Mouse (Mus musculus) limb, embryonic 13.5 days (tissue): ENCODE data around the gene Osbpl10. TPM values are rescaled to one million over a fixed set of nuclear protein-coding genes. Genes with fewer than 3 reads are reported as not detected.

ENCODE experiments used
- ATAC-seq: fragments of 200-750 bp; cut with Nextera tagmentation; 2 replicates; pipeline ENCODE4 v1.8.0; 2017; ENCODE audit warnings: low read depth, moderate number of reproducible peaks, moderate TSS enrichment; ENCODE audit not compliant: low FRiP score
- H3K27ac ChIP-seq: fragments of 300-500 bp; sonication (generic); 2 replicates; pipeline ENCODE4 v1.5.1; 2015; ENCODE audit warnings: inconsistent platforms, mild to moderate bottlenecking, moderate library complexity
- H3K27me3 ChIP-seq: fragments of 300-500 bp; sonication (generic); 2 replicates; pipeline ENCODE4 v1.6.1; 2015; ENCODE audit warnings: mild to moderate bottlenecking, inconsistent platforms
- H3K36me3 ChIP-seq: fragments of 300-500 bp; sonication (generic); 2 replicates; pipeline ENCODE4 v1.6.1; 2015; ENCODE audit warnings: inconsistent platforms, mild to moderate bottlenecking, moderate library complexity
- H3K4me1 ChIP-seq: fragments of 300-500 bp; sonication (generic); 2 replicates; pipeline ENCODE4 v1.6.1; 2015; ENCODE audit warnings: inconsistent platforms
- H3K4me2 ChIP-seq: fragments of 300-500 bp; sonication (generic); replicated peaks from 2 replicates; pipeline ENCODE4 v1.6.1; 2015; ENCODE audit warnings: inconsistent platforms, mild to moderate bottlenecking, moderate library complexity
- H3K4me3 ChIP-seq: fragments of 300-500 bp; sonication (generic); 2 replicates; pipeline ENCODE4 v1.5.1; 2015; ENCODE audit warnings: moderate library complexity, mild to moderate bottlenecking, inconsistent platforms
- H3K9ac ChIP-seq: fragments of 300-500 bp; sonication (generic); 2 replicates; pipeline ENCODE4 v1.6.1; 2015; ENCODE audit warnings: mild to moderate bottlenecking, inconsistent platforms
- H3K9me3 ChIP-seq: fragments of 300-500 bp; sonication (generic); 2 replicates; pipeline ENCODE4 v1.6.1; 2016; ENCODE audit warnings: inconsistent platforms
- WGBS: fragments of 180-500 bp; shearing (Covaris S2); methylation state at CpG from one replicate; pipeline ENCODE4 v1.1.7; 2015; 5-methylcytosine and 5-hydroxymethylcytosine counted together
- polyA plus RNA-seq: library from polyadenylated mRNA; unstranded; fragments of >200 nt; fragmentation: Nextera tagmentation; extraction: Ambion mirVana; gene quantifications from 2 replicates; pipeline ENCODE4 v1.2.1, GENCODE M21; 2015

Osbpl10 gene
- polyA plus RNA-seq, 1 experiment from 2014 or later: 2.8 TPM

DNA sequence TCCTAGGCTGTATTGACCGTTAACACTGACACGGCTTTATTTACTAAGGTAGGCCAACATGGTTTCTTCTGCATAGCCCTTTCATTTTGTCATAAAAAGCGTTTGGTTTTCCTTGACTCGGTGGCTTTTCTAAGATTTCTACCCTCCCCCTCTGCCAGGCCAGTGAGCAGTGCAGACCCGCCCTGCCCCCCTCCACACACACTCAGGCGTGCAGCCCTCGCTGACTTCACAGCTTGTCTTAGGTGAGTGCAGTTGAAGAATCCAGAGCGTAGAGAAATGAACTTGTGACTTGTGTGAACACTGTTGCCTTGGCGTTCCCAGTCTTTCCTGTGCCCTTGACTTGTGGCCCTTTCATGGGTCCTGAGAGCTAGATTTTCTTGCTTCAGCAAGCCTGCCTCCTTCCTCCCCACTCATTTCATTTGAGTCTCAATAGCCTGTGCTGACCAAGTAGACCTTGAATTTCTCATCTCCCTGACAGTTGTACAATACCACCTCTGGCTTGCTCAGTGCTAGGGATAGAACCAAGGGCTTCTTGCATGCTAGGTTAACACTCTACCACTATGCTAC lies 212.1 kb downstream of the Osbpl10 start:
- H3K27me3 ChIP-seq: no peaks in the 10 kb centered on the region
- no peak for ATAC-seq
- no peak overlapping the region for H3K4me2 ChIP-seq
- H3K4me3 ChIP-seq: no peak overlapping the region
- no peaks in the 10 kb centered on the region for H3K9me3 ChIP-seq
- no peak overlapping the region for H3K9ac ChIP-seq
- no peaks in the 10 kb centered on the region for H3K36me3 ChIP-seq
- H3K4me1 ChIP-seq: peaks cover 37% of the 10 kb centered on the region
- H3K27ac ChIP-seq: no peak overlapping the region
- 31% methylated on average over 9 of the region's 9 CpGs for WGBS

- no peak for ATAC-seq
- Histone ChIP-seq H3K27ac (no peak overlapping the region), H3K9ac (no peak overlapping the region), H3K9me3 (no peaks in the 10 kb centered on the region), H3K4me3 (no peak overlapping the region), H3K27me3 (no peaks in the 10 kb centered on the region), H3K4me2 (no peak overlapping the region), H3K36me3 (no peaks in the 10 kb centered on the region), H3K4me1 (peaks cover 38% of the 10 kb centered on the region)
- WGBS: 83% methylated on average over 3 of the region's 3 CpGs
Observed at GRCm38 (mm10) chr9:115192890-115193289, 214.5 kb downstream of the Osbpl10 start.

- Histone ChIP-seq H3K9me3 (no peaks in the 10 kb centered on the region), H3K27ac (no peak overlapping the region), H3K4me2 (no peak overlapping the region), H3K4me3 (no peak overlapping the region), H3K27me3 (no peaks in the 10 kb centered on the region), H3K4me1 (peaks cover 18% of the 10 kb centered on the region), H3K36me3 (no peaks in the 10 kb centered on the region), H3K9ac (no peak overlapping the region)
- 69% methylated on average over 7 of the region's 7 CpGs for WGBS
- no peak for ATAC-seq
Observed at GRCm38 (mm10) chr9:115197082-115197481, 218.7 kb downstream of the Osbpl10 start.

DNA sequence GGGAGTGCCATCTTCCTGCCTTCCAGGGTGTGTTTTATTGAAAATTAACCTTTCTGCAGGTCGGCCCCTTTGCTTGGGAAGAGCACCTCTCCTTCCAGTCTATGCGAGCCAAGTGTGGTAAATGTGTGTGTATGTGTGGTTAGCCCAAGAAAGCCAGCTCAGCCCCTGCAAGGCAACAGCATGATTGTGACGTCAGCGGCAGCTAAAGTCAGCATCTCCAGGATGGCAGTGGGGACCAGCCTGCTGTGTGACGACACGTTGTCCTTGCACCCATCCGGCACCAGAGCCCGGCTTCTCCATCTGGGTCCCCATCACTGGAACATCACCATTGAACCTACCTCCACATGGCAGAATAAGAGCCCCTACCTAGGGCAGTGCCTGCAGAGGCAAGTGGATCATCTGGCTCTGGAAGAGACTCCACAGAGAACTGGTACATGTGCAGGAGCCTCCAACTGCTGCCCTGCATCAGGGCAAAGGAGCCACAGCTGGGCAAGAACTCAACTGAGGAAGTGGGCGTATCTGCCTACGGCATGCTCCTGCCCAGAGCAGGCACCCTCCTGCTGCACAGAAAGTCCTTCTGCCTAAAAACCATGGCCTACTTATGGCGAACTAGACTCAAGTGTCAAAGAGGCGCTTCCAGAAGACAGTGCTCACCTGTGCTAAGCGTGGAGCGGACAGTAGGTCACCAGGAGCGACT lies 221.9 kb downstream of the Osbpl10 start:
- no peak overlapping the region for H3K4me2 ChIP-seq
- peaks cover 21% of the 10 kb centered on the region for H3K4me1 ChIP-seq
- ATAC-seq: no peak
- no peaks in the 10 kb centered on the region for H3K27me3 ChIP-seq
- H3K36me3 ChIP-seq: no peaks in the 10 kb centered on the region
- H3K9ac ChIP-seq: no peak overlapping the region
- no peak overlapping the region for H3K27ac ChIP-seq
- WGBS: 93% methylated on average over 15 of the region's 15 CpGs
- no peak overlapping the region for H3K4me3 ChIP-seq
- no peaks in the 10 kb centered on the region for H3K9me3 ChIP-seq

- Histone ChIP-seq H3K4me1 (peaks cover 25% of the 10 kb centered on the region), H3K4me3 (no peak overlapping the region), H3K27ac (no peak overlapping the region), H3K27me3 (no peaks in the 10 kb centered on the region), H3K9ac (no peak overlapping the region), H3K36me3 (no peaks in the 10 kb centered on the region), H3K9me3 (no peaks in the 10 kb centered on the region), H3K4me2 (no peak overlapping the region)
- 87% methylated on average over 6 of the region's 6 CpGs for WGBS
- ATAC-seq: no peak
Observed at GRCm38 (mm10) chr9:115201264-115201663, 222.9 kb downstream of the Osbpl10 start.

DNA sequence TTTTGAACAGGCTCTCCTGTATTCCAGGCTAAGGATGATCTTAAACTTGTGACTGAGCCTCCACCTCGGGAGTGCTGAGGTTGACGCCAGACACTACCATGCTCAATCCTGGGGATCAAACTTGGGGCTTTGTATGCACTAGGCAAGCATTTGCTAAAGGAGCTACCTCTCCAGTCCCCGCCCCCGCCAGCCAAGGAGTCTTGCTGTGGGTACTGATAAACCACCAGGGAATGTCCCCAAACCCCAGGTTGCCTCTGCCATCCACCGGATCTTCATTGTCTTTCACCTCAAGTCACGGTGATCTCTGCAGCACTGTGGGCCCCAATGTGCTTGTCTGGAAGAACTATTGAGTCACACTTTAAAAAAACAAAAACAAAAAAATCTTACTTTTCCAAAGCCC lies 224.8 kb downstream of the Osbpl10 start:
- Histone ChIP-seq H3K27me3 (no peaks in the 10 kb centered on the region), H3K4me1 (peaks cover 17% of the 10 kb centered on the region), H3K4me2 (no peak overlapping the region), H3K27ac (no peak overlapping the region), H3K36me3 (peaks cover 3% of the 10 kb centered on the region; the same call in 1 of the 2 replicates), H3K4me3 (no peak overlapping the region), H3K9me3 (no peaks in the 10 kb centered on the region), H3K9ac (no peak overlapping the region)
- WGBS: 67% methylated on average over 6 of the region's 6 CpGs
- ATAC-seq: no peak

DNA sequence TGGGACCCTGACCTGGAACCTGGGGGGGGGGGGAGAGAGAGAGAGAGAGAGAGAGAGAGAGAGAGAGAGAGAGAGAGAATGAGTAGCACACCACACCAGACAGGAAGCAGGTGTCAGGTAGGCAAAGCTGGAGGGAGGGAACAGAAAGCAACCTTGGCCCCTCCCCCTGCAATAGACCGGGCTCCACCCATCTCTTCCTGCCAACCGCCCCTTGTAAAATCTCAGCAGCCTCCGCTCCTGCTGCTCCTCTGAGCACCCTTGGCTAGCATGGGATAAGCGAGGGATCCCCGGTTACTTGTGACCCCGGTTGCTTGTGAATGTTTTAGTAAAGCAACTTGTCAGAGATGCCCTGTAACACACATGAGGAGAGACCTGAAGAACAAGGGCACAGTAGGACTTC lies 227.1 kb downstream of the Osbpl10 start:
- WGBS: 2% methylated on average over 6 of the region's 6 CpGs
- no peak for ATAC-seq
- Histone ChIP-seq H3K4me2 (peak overlapping the region; percentile 54), H3K27me3 (no peaks in the 10 kb centered on the region), H3K4me3 (0 out of 2 replicates have a peak overlapping the region, but pooled peaks have one; percentile 14), H3K9me3 (no peaks in the 10 kb centered on the region), H3K36me3 (peaks cover 6% of the 10 kb centered on the region; the same call in 1 of the 2 replicates), H3K4me1 (peaks cover 20% of the 10 kb centered on the region), H3K9ac (no peak overlapping the region), H3K27ac (no peak overlapping the region)

- H3K27me3 ChIP-seq: no peaks in the 10 kb centered on the region
- ATAC-seq: no peak
- no peak overlapping the region for H3K27ac ChIP-seq
- H3K4me1 ChIP-seq: peaks cover 25% of the 10 kb centered on the region
- no peak overlapping the region for H3K4me3 ChIP-seq
- 67% methylated on average over 5 of the region's 5 CpGs for WGBS
- H3K4me2 ChIP-seq: no peak overlapping the region
- H3K9me3 ChIP-seq: no peaks in the 10 kb centered on the region
- peaks cover 6% of the 10 kb centered on the region; the same call in 1 of the 2 replicates for H3K36me3 ChIP-seq
- H3K9ac ChIP-seq: no peak overlapping the region
Observed at GRCm38 (mm10) chr9:115206219-115206618, 227.8 kb downstream of the Osbpl10 start.

GRCm38 (mm10) chr9:115209737-115210136 lies 231.4 kb downstream of the Osbpl10 start:
- ATAC-seq: no peak
- WGBS: 83% methylated on average over 7 of the region's 7 CpGs
- H3K4me3 ChIP-seq: no peak overlapping the region
- H3K4me2 ChIP-seq: no peak overlapping the region
- no peak overlapping the region for H3K27ac ChIP-seq
- peaks cover 6% of the 10 kb centered on the region; the same call in 1 of the 2 replicates for H3K36me3 ChIP-seq
- no peak overlapping the region for H3K9ac ChIP-seq
- 0 out of 2 replicates have a peak, but pooled peaks cover 5% of the 10 kb centered on the region for H3K9me3 ChIP-seq
- no peaks in the 10 kb centered on the region for H3K27me3 ChIP-seq
- peaks cover 28% of the 10 kb centered on the region for H3K4me1 ChIP-seq

DNA sequence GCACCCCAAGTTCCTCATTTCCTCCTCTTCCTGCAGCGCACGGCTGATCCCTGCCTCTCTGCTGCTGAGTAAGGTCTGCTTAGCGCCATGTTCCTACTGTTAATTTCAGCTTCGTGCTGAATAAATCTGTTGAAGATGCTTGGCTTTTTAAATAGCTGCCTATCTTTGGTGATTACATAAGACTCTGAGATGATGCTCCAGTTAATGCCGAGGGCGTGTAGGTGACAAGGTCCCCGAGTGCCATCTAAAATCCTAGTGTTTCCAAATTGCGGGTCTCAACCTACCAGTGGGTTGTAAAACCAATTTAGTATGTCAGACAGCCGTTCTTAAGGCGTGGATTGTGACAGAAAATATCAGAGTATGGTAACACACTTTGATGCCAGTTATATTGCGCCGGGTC lies 232.2 kb downstream of the Osbpl10 start:
- 76% methylated on average over 12 of the region's 12 CpGs for WGBS

DNA sequence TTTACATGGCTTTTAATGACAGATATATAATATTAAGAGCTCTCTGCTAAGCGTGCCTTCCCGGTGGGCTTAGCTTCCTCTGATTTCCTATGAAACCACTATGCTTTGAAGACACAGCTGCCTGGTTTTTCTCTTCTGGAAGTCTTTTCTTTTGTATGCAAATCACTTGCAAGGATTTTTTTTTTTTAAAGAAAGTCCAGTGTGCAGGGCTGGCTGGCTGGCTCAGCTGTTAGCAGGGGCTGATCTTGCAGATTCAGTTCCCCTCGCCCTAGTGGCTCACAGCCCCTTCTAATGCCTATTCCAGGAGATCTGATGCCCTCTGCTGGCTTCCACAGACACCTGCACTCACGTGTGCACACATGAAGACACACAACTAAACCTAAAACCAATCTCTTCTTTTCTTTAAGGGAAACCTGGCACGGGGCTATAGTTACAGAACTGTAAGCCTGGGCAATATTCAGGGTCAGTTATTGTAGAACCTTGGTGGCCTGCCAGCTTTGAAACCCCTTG lies 235.4 kb downstream of the Osbpl10 start:
- Histone ChIP-seq H3K4me2 (no peak overlapping the region), H3K4me1 (peaks cover 31% of the 10 kb centered on the region), H3K4me3 (no peak overlapping the region), H3K36me3 (no peaks in the 10 kb centered on the region), H3K27ac (no peak overlapping the region), H3K27me3 (no peaks in the 10 kb centered on the region), H3K9me3 (0 out of 2 replicates have a peak, but pooled peaks cover 5% of the 10 kb centered on the region), H3K9ac (no peak overlapping the region)
- no peak for ATAC-seq
- 80% methylated on average over 5 of the region's 5 CpGs for WGBS

More for the DNA sequence above, 232.2 kb downstream of the Osbpl10 start:
- H3K4me3 ChIP-seq: no peak overlapping the region
- H3K27me3 ChIP-seq: no peaks in the 10 kb centered on the region
- no peak for ATAC-seq
- no peak overlapping the region for H3K4me2 ChIP-seq
- no peak overlapping the region for H3K9ac ChIP-seq
- H3K36me3 ChIP-seq: peaks cover 6% of the 10 kb centered on the region; the same call in 1 of the 2 replicates
- H3K27ac ChIP-seq: peak overlapping the region; percentile 4; the same call in 1 of the 2 replicates
- H3K4me1 ChIP-seq: peaks cover 28% of the 10 kb centered on the region
- 0 out of 2 replicates have a peak, but pooled peaks cover 5% of the 10 kb centered on the region for H3K9me3 ChIP-seq
